Mouse (Mus musculus): ENCODE results near the gene Rita1. TPM values are rescaled to one million over a fixed set of nuclear protein-coding genes. Genes with fewer than 3 reads are reported as not detected.

Gene Rita1
- polyA plus RNA-seq, 1 experiment from 2014 or later, result 8.9 TPM

- WGBS, result 64% methylated on average over 9 of the region's 9 CpGs
- Histone ChIP-seq H3K4me1 (ENCODE audit: control insufficient read depth, insufficient read depth, low read length) (peaks cover 34% of the 10 kb centered on the region), H3K27ac (ENCODE audit: low read depth, low read length) (peak overlapping the region; percentile 55), H3K36me3 (ENCODE audit: control insufficient read depth, insufficient read depth, low read length) (no peaks in the 10 kb centered on the region), H3K9ac (ENCODE audit: low read length) (no peak overlapping the region; the same call in 1 of the 2 replicates), H3K9me3 (ENCODE audit: control insufficient read depth, low read length) (no peaks in the 10 kb centered on the region), H3K27me3 (ENCODE audit: control insufficient read depth, insufficient read depth, low read length) (no peaks in the 10 kb centered on the region), H3K4me2 (no peak overlapping the region), H3K4me3 (ENCODE audit: low read depth, low read length) (no peak overlapping the region)
- ATAC-seq (ENCODE audit: low FRiP score) (no peak), DNase-seq (ENCODE audit: low spot score, missing footprints) (no peak)
Observed at GRCm38 (mm10) chr5:120566681-120567252, 45.6 kb downstream of the Rita1 start.

DNA sequence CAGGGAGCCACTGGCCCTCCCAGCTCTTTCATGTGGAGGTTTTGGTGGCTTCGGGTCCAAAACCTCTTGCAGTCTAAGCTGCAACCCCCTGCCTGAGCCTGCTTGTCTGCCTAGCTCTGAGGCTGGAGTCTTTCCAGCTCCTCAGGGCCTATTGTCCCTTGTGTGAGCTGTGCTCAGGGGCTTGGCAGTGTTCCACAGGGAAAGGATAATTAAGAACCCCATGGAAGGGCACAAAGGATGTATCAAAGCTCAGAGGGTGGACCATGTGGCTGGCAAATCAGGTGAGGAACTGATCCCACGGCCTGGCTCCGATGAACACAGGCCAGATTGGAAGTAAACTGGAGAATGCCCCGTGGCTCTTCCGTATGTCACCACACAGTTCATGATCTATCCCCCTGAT, 46.3 kb downstream of the Rita1 start:
- no peaks in the 10 kb centered on the region for H3K36me3 ChIP-seq (ENCODE audit: control insufficient read depth, insufficient read depth, low read length)
- no peaks in the 10 kb centered on the region for H3K9me3 ChIP-seq (ENCODE audit: control insufficient read depth, low read length)
- no peak overlapping the region for H3K4me2 ChIP-seq
- ATAC-seq (ENCODE audit: low FRiP score) (no peak), DNase-seq (ENCODE audit: low spot score, missing footprints) (no peak)
- H3K4me1 ChIP-seq (ENCODE audit: control insufficient read depth, insufficient read depth, low read length), result peaks cover 33% of the 10 kb centered on the region
- no peaks in the 10 kb centered on the region for H3K27me3 ChIP-seq (ENCODE audit: control insufficient read depth, insufficient read depth, low read length)
- H3K4me3 ChIP-seq (ENCODE audit: low read depth, low read length), result no peak overlapping the region
- H3K9ac ChIP-seq (ENCODE audit: low read length), result no peak overlapping the region
- WGBS, result 50% methylated on average over 5 of the region's 5 CpGs
- peak overlapping the region; percentile 7; the same call in 1 of the 2 replicates for H3K27ac ChIP-seq (ENCODE audit: low read depth, low read length)

DNA sequence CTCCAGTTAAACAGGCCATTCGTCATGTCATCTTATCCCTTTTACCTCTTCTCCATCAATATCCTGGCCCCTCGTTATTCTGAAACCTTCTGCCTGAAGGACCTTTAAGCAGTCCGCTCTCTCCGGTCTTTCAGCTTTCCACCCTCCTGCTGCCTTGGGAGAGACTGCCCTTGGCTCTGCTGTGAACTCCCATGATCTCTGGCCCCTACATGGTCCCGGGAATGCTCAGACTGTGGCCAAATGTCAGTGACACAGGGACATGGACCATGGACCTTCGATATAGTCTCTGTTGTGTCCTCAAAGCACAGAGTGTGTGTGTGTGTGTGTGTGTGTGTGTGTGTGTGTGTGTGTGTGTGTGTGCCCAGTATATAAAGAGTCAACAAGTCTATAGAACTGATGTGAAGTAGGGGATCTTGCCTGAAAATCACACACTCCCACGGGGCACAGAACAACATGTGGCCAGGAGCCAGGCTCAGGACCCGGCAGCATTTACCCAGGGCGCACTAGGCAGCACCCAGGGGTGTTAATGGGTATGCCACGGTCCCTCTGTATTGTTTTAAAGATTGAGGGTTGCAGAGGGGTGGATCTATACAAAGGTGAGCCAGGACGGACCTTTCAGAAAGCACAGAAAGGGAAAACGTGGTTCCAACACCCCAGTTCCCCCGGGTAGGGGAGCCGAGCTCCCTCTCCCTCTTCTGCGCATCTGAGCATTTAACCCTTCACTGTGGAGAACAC, 47.1 kb downstream of the Rita1 start:
- Histone ChIP-seq H3K4me1 (ENCODE audit: control insufficient read depth, insufficient read depth, low read length) (peaks cover 38% of the 10 kb centered on the region), H3K4me2 (no peak overlapping the region), H3K27me3 (ENCODE audit: control insufficient read depth, insufficient read depth, low read length) (no peaks in the 10 kb centered on the region), H3K9me3 (ENCODE audit: control insufficient read depth, low read length) (no peaks in the 10 kb centered on the region), H3K27ac (ENCODE audit: low read depth, low read length) (no peak overlapping the region; the same call in 1 of the 2 replicates), H3K9ac (ENCODE audit: low read length) (no peak overlapping the region), H3K36me3 (ENCODE audit: control insufficient read depth, insufficient read depth, low read length) (no peaks in the 10 kb centered on the region), H3K4me3 (ENCODE audit: low read depth, low read length) (no peak overlapping the region)
- DNase-seq (ENCODE audit: low spot score, missing footprints), result no peak
- ATAC-seq (ENCODE audit: low FRiP score), result no peak
- WGBS, result 51% methylated on average over 15 of the region's 15 CpGs

DNA sequence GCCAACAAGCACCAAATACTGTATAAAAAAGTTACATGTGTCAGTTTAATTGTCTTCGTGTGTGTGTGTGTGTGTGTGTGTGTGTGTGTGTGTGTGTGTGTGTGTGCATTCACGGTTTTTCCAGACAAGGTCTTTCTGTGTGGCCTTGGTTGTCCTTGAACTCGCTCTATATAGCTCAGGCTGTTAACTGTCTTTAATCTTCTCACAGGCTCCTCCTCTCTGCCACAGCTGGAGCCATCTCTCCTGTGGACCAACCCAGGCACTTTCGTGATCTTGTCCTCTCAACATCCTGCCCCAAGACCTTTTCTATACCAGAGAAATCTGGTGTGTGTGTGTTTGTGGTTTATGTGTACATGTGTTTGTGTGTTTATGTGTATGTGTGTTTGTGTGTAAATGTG, 48.5 kb downstream of the Rita1 start:
- H3K9ac ChIP-seq (ENCODE audit: low read length), result no peak overlapping the region
- H3K4me1 ChIP-seq (ENCODE audit: control insufficient read depth, insufficient read depth, low read length), result peaks cover 44% of the 10 kb centered on the region
- ATAC-seq (ENCODE audit: low FRiP score) (no peak), DNase-seq (ENCODE audit: low spot score, missing footprints) (no peak)
- WGBS, result 53% methylated on average over 4 of the region's 4 CpGs
- no peak overlapping the region for H3K27ac ChIP-seq (ENCODE audit: low read depth, low read length)
- H3K36me3 ChIP-seq (ENCODE audit: control insufficient read depth, insufficient read depth, low read length), result no peaks in the 10 kb centered on the region
- H3K27me3 ChIP-seq (ENCODE audit: control insufficient read depth, insufficient read depth, low read length), result no peaks in the 10 kb centered on the region
- no peak overlapping the region for H3K4me2 ChIP-seq
- no peak overlapping the region for H3K4me3 ChIP-seq (ENCODE audit: low read depth, low read length)
- no peaks in the 10 kb centered on the region for H3K9me3 ChIP-seq (ENCODE audit: control insufficient read depth, low read length)

DNA sequence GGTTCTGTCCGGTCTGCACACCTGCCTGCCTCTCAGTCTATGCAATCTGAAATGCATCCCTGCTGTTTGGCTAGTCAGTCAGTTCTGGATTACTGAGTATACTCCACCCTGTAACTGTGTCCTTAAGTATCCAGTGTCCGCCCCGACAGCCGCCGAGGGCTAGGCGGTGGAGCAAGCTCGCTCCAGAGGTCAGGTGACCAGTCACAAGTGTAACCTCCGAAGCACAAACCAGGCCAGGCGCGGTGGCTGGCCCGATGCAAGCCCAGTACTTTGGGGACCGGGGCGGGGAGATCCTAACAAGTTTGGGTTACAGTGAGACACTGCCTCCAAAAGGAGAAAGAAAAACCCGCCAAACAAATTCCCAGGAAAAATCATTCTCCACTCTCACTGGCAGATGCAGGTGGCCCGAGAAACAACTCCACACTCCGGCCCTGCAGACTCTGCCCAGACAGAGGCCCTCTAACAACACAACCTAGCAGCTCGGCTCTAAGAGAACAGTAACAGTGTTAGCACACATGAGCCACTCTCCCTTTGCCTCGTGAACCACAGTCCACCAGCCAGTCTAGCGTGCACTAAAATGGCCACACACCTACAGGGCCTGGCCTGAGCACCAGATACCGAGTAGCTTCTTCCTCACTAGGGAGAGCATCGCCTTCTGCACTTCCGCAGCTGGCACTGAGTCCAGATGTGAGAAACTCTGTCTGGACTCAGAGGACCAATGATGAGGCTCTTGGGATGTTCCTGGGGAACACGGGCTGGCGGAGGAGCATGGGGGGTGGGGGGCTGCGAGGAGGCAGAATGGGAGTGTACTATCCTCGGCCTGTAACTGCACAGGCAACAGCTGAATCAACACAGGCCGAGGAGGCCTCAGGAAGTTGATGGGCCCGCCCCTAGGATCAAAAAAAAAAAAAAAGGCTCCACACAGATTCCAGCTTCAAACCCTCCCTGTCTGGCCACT, 49.2 kb downstream of the Rita1 start:
- no peak overlapping the region for H3K4me2 ChIP-seq
- H3K9ac ChIP-seq (ENCODE audit: low read length), result peak overlapping the region; percentile 24; the same call in 1 of the 2 replicates
- H3K27me3 ChIP-seq (ENCODE audit: control insufficient read depth, insufficient read depth, low read length), result no peaks in the 10 kb centered on the region
- peak overlapping the region; percentile 51 for H3K27ac ChIP-seq (ENCODE audit: low read depth, low read length)
- DNase-seq (ENCODE audit: low spot score, missing footprints) (peak; percentile 90), ATAC-seq (ENCODE audit: low FRiP score) (no peak)
- H3K36me3 ChIP-seq (ENCODE audit: control insufficient read depth, insufficient read depth, low read length), result no peaks in the 10 kb centered on the region
- H3K4me3 ChIP-seq (ENCODE audit: low read depth, low read length), result no peak overlapping the region
- peaks cover 40% of the 10 kb centered on the region for H3K4me1 ChIP-seq (ENCODE audit: control insufficient read depth, insufficient read depth, low read length)
- WGBS, result 59% methylated on average over 28 of the region's 28 CpGs
- no peaks in the 10 kb centered on the region for H3K9me3 ChIP-seq (ENCODE audit: control insufficient read depth, low read length)

DNA sequence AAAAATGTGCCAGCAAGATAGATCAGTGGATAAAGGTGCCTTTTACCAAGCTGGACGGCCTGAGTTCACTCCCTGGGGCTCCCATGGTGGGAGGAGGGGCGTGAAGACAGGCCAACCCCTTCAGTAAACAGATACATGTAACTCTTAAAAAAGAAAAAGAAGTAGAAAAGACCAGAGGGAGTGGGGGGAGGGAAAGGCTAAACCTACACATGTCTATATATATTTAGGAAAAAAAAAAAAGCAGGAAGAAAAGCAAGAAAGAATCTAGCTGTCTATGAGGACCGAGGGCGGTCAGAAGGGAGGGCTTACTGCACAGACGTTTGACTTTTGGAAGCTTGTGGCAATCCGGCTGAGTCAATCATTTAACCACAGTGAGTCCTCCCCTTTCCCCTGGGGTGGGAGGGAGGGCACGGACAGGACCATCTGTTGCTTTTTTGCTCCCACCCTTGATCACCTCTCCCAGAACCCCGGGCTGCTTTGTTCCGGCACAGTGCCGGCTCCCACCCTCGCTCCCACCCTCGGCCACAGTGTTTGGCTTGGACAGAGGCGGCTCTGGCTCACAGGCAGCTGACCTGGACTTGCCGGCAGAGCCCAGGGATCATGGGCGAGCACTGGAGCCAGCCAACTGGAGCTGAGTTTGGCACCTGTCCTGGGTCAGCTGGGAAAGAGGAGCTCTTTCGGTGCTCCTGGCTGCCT, 51.6 kb downstream of the Rita1 start:
- Histone ChIP-seq H3K4me2 (no peak overlapping the region), H3K9me3 (ENCODE audit: control insufficient read depth, low read length) (no peaks in the 10 kb centered on the region), H3K4me1 (ENCODE audit: control insufficient read depth, insufficient read depth, low read length) (peaks cover 16% of the 10 kb centered on the region), H3K4me3 (ENCODE audit: low read depth, low read length) (no peak overlapping the region), H3K27me3 (ENCODE audit: control insufficient read depth, insufficient read depth, low read length) (no peaks in the 10 kb centered on the region), H3K9ac (ENCODE audit: low read length) (peak overlapping the region; percentile 40), H3K27ac (ENCODE audit: low read depth, low read length) (peak overlapping the region; percentile 40), H3K36me3 (ENCODE audit: control insufficient read depth, insufficient read depth, low read length) (no peaks in the 10 kb centered on the region)
- peak; percentile 73; the same call in 1 of the 2 replicates for ATAC-seq (ENCODE audit: low FRiP score)
- WGBS, result 24% methylated on average over 16 of the region's 16 CpGs
- peak; percentile 85 for DNase-seq (ENCODE audit: low spot score, missing footprints)

DNA sequence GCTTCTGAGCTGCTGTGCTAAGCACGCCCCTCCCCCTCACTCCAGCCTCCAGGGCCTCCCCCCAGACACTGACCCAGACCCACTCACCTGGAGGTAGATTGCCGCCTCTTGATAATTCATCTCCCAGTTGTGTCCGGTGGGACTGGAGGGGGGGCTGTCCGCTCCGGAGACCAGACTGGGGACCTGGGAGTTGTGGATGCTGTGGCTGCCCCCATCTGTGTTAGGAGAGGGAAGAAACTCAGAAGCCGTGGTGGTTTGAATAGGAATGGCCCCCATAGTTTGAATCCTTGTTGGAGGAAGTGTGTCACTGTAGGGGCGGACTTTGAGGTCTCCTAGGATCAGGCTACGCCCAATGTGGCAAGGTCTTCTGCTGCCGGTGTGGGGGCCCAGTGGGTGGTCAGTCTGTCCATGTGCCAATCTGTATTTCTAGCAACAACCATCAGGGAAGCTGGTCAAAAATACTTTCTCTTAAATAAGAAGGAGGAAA, 52.2 kb downstream of the Rita1 start:
- ATAC-seq (ENCODE audit: low FRiP score) (peak; percentile 34; the same call in 1 of the 2 replicates), DNase-seq (ENCODE audit: low spot score, missing footprints) (no peak)
- Histone ChIP-seq H3K9ac (ENCODE audit: low read length) (no peak overlapping the region), H3K4me3 (ENCODE audit: low read depth, low read length) (no peak overlapping the region), H3K27me3 (ENCODE audit: control insufficient read depth, insufficient read depth, low read length) (no peaks in the 10 kb centered on the region), H3K36me3 (ENCODE audit: control insufficient read depth, insufficient read depth, low read length) (no peaks in the 10 kb centered on the region), H3K4me2 (no peak overlapping the region), H3K27ac (ENCODE audit: low read depth, low read length) (peak overlapping the region; percentile 40; the same call in 1 of the 2 replicates), H3K4me1 (ENCODE audit: control insufficient read depth, insufficient read depth, low read length) (peaks cover 16% of the 10 kb centered on the region), H3K9me3 (ENCODE audit: control insufficient read depth, low read length) (no peaks in the 10 kb centered on the region)
- 73% methylated on average over 9 of the region's 9 CpGs for WGBS

GRCm38 (mm10) chr5:120558762-120559161, 53.6 kb downstream of the Rita1 start:
- H3K27ac ChIP-seq (ENCODE audit: low read depth, low read length), result no peak overlapping the region
- no peaks in the 10 kb centered on the region for H3K36me3 ChIP-seq (ENCODE audit: control insufficient read depth, insufficient read depth, low read length)
- no peak overlapping the region for H3K9ac ChIP-seq (ENCODE audit: low read length)
- no peaks in the 10 kb centered on the region for H3K9me3 ChIP-seq (ENCODE audit: control insufficient read depth, low read length)
- DNase-seq (ENCODE audit: low spot score, missing footprints) (no peak), ATAC-seq (ENCODE audit: low FRiP score) (no peak)
- peaks cover 16% of the 10 kb centered on the region for H3K4me1 ChIP-seq (ENCODE audit: control insufficient read depth, insufficient read depth, low read length)
- H3K27me3 ChIP-seq (ENCODE audit: control insufficient read depth, insufficient read depth, low read length), result no peaks in the 10 kb centered on the region
- H3K4me2 ChIP-seq, result no peak overlapping the region
- WGBS, result 74% methylated on average over 14 of the region's 14 CpGs
- no peak overlapping the region for H3K4me3 ChIP-seq (ENCODE audit: low read depth, low read length)
